Mouse (Mus musculus): Measurements from ENCODE around the gene Impad1. TPM values are rescaled to one million over a fixed set of nuclear protein-coding genes. Genes with fewer than 3 reads are reported as not detected.

The Impad1 gene
- 32.7 and 37.6 TPM in 2 replicates for polyA plus RNA-seq (2014; fragmentation: Nextera tagmentation; extraction: Ambion mirVana)

DNA sequence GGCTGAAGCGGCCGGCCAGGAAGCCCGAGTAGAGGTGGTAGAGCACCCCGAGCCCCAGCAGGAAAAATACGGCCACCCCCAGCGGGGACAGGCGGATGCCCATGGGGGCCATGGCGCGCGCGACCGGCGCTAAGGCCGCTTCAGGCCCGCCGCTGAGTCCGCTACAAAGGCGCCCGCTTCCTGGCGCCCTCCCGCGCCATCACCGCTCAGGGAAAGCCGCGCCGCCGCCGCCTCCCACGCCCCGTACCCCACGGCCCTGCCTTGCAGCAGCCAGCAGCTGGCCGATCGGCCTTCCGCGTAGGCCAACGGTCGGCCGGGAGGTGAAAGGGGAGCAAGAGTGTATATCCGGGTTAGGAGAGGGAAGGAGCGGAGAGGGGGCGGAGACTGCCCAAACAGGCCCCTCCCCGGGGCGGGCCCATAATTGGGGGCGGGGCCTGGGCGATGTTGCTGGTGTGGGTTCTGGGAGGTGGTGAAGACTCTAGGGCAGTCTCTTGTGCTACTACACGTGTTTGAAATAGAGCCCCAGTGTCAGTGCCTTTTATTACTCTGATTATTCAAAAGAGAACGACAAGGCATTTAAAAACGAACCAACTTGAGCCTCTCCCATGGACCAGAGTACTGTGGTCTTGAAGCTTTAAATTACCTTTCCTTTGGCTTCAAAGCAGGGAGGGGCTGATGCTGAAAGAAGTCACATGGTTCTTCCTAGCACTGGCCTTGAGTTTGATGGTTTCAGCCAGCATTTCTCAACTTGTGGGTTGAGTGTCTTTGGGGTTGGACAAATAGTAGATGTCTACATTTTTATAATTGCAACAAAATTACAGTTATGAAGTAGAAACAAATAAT, at the start of gene Impad1:
Gene Impad1 (minus strand): TSS at position 364 of the 843 bp plus-strand sequence.
- ATAC-seq (ENCODE audit: insufficient number of reproducible peaks, insufficient read depth, low FRiP score, low read depth): peak; percentile 95
- WGBS: under 1% methylated on average over 48 of the region's 48 CpGs
- Histone ChIP-seq H3K4me2 (ENCODE audit: low read length) (peak within 1 kb of the TSS; percentile 72), H3K36me3 (ENCODE audit: control insufficient read depth, insufficient read depth, low read length) (no peaks in the 10 kb centered on the region), H3K27me3 (ENCODE audit: control insufficient read depth, insufficient read depth, low read length) (no peaks in the 10 kb centered on the region), H3K4me1 (ENCODE audit: control insufficient read depth in 2 of 2, insufficient read depth in 2 of 2, low read length in 2 of 2) (peaks cover 4 to 15% of the 10 kb centered on the region in 2 experiments; a peak in 3 of 4 replicates), H3K4me3 (ENCODE audit: control insufficient read depth in 1 of 2, insufficient read depth in 1 of 2, low read depth in 1 of 2, low read length in 2 of 2) (peak within 1 kb of the TSS; percentile 96 to 98), H3K9ac (ENCODE audit: low read length) (peak within 1 kb of the TSS; percentile 89), H3K9me3 (ENCODE audit: control insufficient read depth, low read length) (no peaks in the 10 kb centered on the region), H3K27ac (replicated peaks in 1 of 2; ENCODE audit: control insufficient read depth in 1 of 2, insufficient read depth in 1 of 2, low read depth in 2 of 2, low read length in 2 of 2) (peak within 1 kb of the TSS; percentile 78 to 85)

GRCm38 (mm10) chr4:4840145-4840544, 47.0 kb upstream of the Impad1 start:
- H3K27me3 ChIP-seq (ENCODE audit: control insufficient read depth, insufficient read depth, low read length): no peaks in the 10 kb centered on the region
- WGBS: 47% methylated on average over 1 of the region's 1 CpGs
- no peak overlapping the region for H3K4me3 ChIP-seq (ENCODE audit: control insufficient read depth in 1 of 2, insufficient read depth in 1 of 2, low read depth in 1 of 2, low read length in 2 of 2)
- no peak overlapping the region for H3K27ac ChIP-seq (replicated peaks in 1 of 2; ENCODE audit: control insufficient read depth in 1 of 2, insufficient read depth in 1 of 2, low read depth in 2 of 2, low read length in 2 of 2)
- no peak overlapping the region for H3K4me2 ChIP-seq (ENCODE audit: low read length)
- ATAC-seq (ENCODE audit: insufficient number of reproducible peaks, insufficient read depth, low FRiP score, low read depth): no peak
- no peaks in the 10 kb centered on the region for H3K4me1 ChIP-seq (ENCODE audit: control insufficient read depth in 2 of 2, insufficient read depth in 2 of 2, low read length in 2 of 2)
- no peak overlapping the region for H3K9ac ChIP-seq (ENCODE audit: low read length)
- H3K36me3 ChIP-seq (ENCODE audit: control insufficient read depth, insufficient read depth, low read length): no peaks in the 10 kb centered on the region
- H3K9me3 ChIP-seq (ENCODE audit: control insufficient read depth, low read length): no peaks in the 10 kb centered on the region

DNA sequence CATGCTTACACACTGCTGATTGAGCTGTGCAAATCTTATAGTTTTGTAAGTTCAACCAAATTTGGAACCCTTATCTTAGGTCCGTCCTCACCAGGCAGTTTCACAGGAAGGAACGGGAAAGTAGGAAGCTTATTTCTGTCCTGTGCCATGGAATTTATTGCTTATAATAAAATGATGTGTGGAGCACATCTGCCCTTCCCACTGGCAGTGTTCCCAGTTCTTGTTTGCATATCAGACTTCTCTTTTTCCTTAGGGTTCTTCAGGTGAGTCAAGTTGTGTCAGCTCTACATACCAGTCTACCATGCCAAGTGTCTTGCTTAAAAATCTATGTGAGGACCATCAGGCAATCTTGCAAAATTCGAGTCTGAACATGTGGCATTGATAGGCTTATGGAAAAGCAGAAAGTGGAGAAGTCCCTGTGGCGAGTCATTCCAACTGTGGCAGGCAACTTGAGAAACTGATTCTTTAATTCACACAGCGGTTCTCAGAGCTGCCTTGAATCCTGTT, 40.7 kb upstream of the Impad1 start:
- Histone ChIP-seq H3K36me3 (ENCODE audit: control insufficient read depth, insufficient read depth, low read length) (no peaks in the 10 kb centered on the region), H3K4me3 (ENCODE audit: control insufficient read depth in 1 of 2, insufficient read depth in 1 of 2, low read depth in 1 of 2, low read length in 2 of 2) (no peak overlapping the region), H3K9me3 (ENCODE audit: control insufficient read depth, low read length) (no peaks in the 10 kb centered on the region), H3K9ac (ENCODE audit: low read length) (no peak overlapping the region), H3K4me1 (ENCODE audit: control insufficient read depth in 2 of 2, insufficient read depth in 2 of 2, low read length in 2 of 2) (no peaks in the 10 kb centered on the region), H3K27ac (replicated peaks in 1 of 2; ENCODE audit: control insufficient read depth in 1 of 2, insufficient read depth in 1 of 2, low read depth in 2 of 2, low read length in 2 of 2) (no peak overlapping the region), H3K4me2 (ENCODE audit: low read length) (no peak overlapping the region), H3K27me3 (ENCODE audit: control insufficient read depth, insufficient read depth, low read length) (no peaks in the 10 kb centered on the region)
- 57% methylated on average over 5 of the region's 5 CpGs for WGBS
- no peak for ATAC-seq (ENCODE audit: insufficient number of reproducible peaks, insufficient read depth, low FRiP score, low read depth)

DNA sequence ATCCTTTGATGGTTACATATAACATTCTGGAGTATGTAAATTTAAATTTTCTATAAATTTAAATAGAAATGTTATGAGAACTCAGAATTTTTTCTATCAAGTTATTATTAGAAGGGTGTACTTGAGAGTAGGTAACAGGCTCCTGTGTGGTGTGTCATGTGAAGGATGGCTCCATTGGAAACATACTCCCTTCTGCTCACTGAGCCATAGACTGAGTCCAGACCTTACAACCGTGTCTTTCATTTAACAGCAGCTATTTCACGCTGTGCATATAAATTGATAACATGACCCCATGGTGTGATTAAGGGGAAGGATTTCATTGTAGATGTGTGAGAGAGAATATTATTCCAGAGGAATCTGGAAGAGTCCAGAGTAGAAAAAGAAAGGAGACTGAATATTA, 35.0 kb upstream of the Impad1 start:
- Histone ChIP-seq H3K4me3 (ENCODE audit: control insufficient read depth in 1 of 2, insufficient read depth in 1 of 2, low read depth in 1 of 2, low read length in 2 of 2) (no peak overlapping the region), H3K9ac (ENCODE audit: low read length) (no peak overlapping the region), H3K4me2 (ENCODE audit: low read length) (no peak overlapping the region), H3K36me3 (ENCODE audit: control insufficient read depth, insufficient read depth, low read length) (no peaks in the 10 kb centered on the region), H3K27me3 (ENCODE audit: control insufficient read depth, insufficient read depth, low read length) (no peaks in the 10 kb centered on the region), H3K27ac (replicated peaks in 1 of 2; ENCODE audit: control insufficient read depth in 1 of 2, insufficient read depth in 1 of 2, low read depth in 2 of 2, low read length in 2 of 2) (no peak overlapping the region), H3K4me1 (ENCODE audit: control insufficient read depth in 2 of 2, insufficient read depth in 2 of 2, low read length in 2 of 2) (no peaks in the 10 kb centered on the region), H3K9me3 (ENCODE audit: control insufficient read depth, low read length) (no peaks in the 10 kb centered on the region)
- ATAC-seq (ENCODE audit: insufficient number of reproducible peaks, insufficient read depth, low FRiP score, low read depth): no peak
- 71% methylated on average over 2 of the region's 2 CpGs for WGBS

GRCm38 (mm10) chr4:4822119-4822518, 29.0 kb upstream of the Impad1 start:
- no peak overlapping the region for H3K4me2 ChIP-seq (ENCODE audit: low read length)
- no peak for ATAC-seq (ENCODE audit: insufficient number of reproducible peaks, insufficient read depth, low FRiP score, low read depth)
- 58% methylated on average over 1 of the region's 1 CpGs for WGBS

DNA sequence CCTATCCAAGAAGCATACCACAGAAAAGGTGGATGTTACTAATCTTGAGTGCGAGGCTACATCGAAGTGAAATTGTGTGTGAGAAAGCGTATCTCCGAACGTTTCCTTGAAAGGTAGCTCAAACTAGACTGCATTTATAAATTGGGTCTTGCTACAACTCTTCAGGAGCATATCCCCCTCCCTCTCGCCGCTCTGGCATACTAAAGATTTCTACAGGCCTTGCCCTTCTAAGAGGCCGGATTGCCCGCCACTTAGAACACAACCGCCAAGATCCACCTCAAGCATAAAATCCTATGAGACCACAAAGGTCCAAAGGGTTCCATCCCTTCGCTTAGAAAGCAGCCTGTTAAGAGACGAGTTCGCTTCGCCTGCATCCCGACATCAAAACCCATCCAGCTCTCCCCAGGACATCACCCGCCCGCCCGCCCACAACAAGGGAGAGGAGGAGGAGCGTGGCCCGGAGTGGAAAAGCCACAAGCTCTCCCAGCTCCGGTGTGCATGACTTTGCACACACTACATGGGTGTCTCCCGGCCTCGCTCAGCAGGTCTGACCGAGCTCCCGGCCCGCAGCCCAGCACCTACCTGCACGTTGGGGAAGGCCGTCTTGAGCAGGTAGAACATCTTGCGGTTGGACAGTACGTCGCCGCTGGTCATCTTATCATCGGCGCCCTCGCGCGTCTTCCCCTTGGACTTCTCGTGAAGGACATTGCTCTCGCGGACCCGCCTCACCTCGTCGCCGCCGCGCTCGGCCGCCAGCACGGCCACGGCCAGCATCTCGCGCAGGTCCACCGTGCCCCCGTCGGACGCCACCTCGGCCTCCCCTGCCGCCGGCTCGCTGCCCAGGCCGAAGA, 789 bp downstream of the Impad1 start:
- 1% methylated on average over 61 of the region's 61 CpGs for WGBS
- ATAC-seq (ENCODE audit: insufficient number of reproducible peaks, insufficient read depth, low FRiP score, low read depth): peak; percentile 61

More at GRCm38 (mm10) chr4:4822119-4822518, 29.0 kb upstream of the Impad1 start:
- no peaks in the 10 kb centered on the region for H3K4me1 ChIP-seq (ENCODE audit: control insufficient read depth in 2 of 2, insufficient read depth in 2 of 2, low read length in 2 of 2)
- no peaks in the 10 kb centered on the region for H3K27me3 ChIP-seq (ENCODE audit: control insufficient read depth, insufficient read depth, low read length)
- H3K27ac ChIP-seq (replicated peaks in 1 of 2; ENCODE audit: control insufficient read depth in 1 of 2, insufficient read depth in 1 of 2, low read depth in 2 of 2, low read length in 2 of 2): no peak overlapping the region
- no peak overlapping the region for H3K9ac ChIP-seq (ENCODE audit: low read length)
- H3K4me3 ChIP-seq (ENCODE audit: control insufficient read depth in 1 of 2, insufficient read depth in 1 of 2, low read depth in 1 of 2, low read length in 2 of 2): no peak overlapping the region
- H3K36me3 ChIP-seq (ENCODE audit: control insufficient read depth, insufficient read depth, low read length): no peaks in the 10 kb centered on the region
- H3K9me3 ChIP-seq (ENCODE audit: control insufficient read depth, low read length): no peaks in the 10 kb centered on the region

GRCm38 (mm10) chr4:4791180-4791579, 2.0 kb downstream of the Impad1 start:
- Histone ChIP-seq H3K27ac (replicated peaks in 1 of 2; ENCODE audit: control insufficient read depth in 1 of 2, insufficient read depth in 1 of 2, low read depth in 2 of 2, low read length in 2 of 2) (no peak overlapping the region), H3K4me2 (ENCODE audit: low read length) (peak overlapping the region; percentile 72), H3K27me3 (ENCODE audit: control insufficient read depth, insufficient read depth, low read length) (no peaks in the 10 kb centered on the region), H3K4me3 (ENCODE audit: control insufficient read depth in 1 of 2, insufficient read depth in 1 of 2, low read depth in 1 of 2, low read length in 2 of 2) (peak overlapping the region in 1 of 2 experiments; percentile 98; a peak in 2 of 4 replicates), H3K4me1 (ENCODE audit: control insufficient read depth in 2 of 2, insufficient read depth in 2 of 2, low read length in 2 of 2) (peaks cover 4 to 15% of the 10 kb centered on the region in 2 experiments; a peak in 3 of 4 replicates), H3K9ac (ENCODE audit: low read length) (0 out of 2 replicates have a peak overlapping the region, but pooled peaks have one; percentile 89), H3K9me3 (ENCODE audit: control insufficient read depth, low read length) (no peaks in the 10 kb centered on the region), H3K36me3 (ENCODE audit: control insufficient read depth, insufficient read depth, low read length) (no peaks in the 10 kb centered on the region)
- 96% methylated on average over 1 of the region's 1 CpGs for WGBS
- no peak for ATAC-seq (ENCODE audit: insufficient number of reproducible peaks, insufficient read depth, low FRiP score, low read depth)

More for the DNA sequence above, 789 bp downstream of the Impad1 start:
- Histone ChIP-seq H3K4me3 (ENCODE audit: control insufficient read depth in 1 of 2, insufficient read depth in 1 of 2, low read depth in 1 of 2, low read length in 2 of 2) (peak overlapping the region; percentile 96 to 98), H3K4me2 (ENCODE audit: low read length) (peak overlapping the region; percentile 72), H3K27me3 (ENCODE audit: control insufficient read depth, insufficient read depth, low read length) (no peaks in the 10 kb centered on the region), H3K9me3 (ENCODE audit: control insufficient read depth, low read length) (no peaks in the 10 kb centered on the region), H3K36me3 (ENCODE audit: control insufficient read depth, insufficient read depth, low read length) (no peaks in the 10 kb centered on the region), H3K4me1 (ENCODE audit: control insufficient read depth in 2 of 2, insufficient read depth in 2 of 2, low read length in 2 of 2) (peaks cover 4 to 15% of the 10 kb centered on the region in 2 experiments; a peak in 3 of 4 replicates), H3K9ac (ENCODE audit: low read length) (peak overlapping the region; percentile 89), H3K27ac (replicated peaks in 1 of 2; ENCODE audit: control insufficient read depth in 1 of 2, insufficient read depth in 1 of 2, low read depth in 2 of 2, low read length in 2 of 2) (peak overlapping the region; percentile 78 to 85)
